Mouse (Mus musculus) midbrain, embryonic 14.5 days (tissue): ENCODE measurements around the gene Atxn2l. TPM values are rescaled to one million over a fixed set of nuclear protein-coding genes. Genes with fewer than 3 reads are reported as not detected.

Source experiments
- ATAC-seq: fragments of 200-750 bp; cut with Nextera tagmentation; 2 replicates; pipeline ENCODE4 v1.8.0; 2017; ENCODE audit warnings: moderate number of reproducible peaks, moderate library complexity; ENCODE audit not compliant: low FRiP score, low TSS enrichment
- DNase-seq: peaks from one replicate; pipeline ENCODE4 v3.0.0-alpha.2; 2015
- H3K27ac ChIP-seq: fragments of 300-500 bp; sonication (generic); replicated peaks from 2 replicates; pipeline ENCODE4 v1.5.1; 2014; ENCODE audit warnings: mild to moderate bottlenecking, low read depth, low read length, moderate library complexity
- H3K27me3 ChIP-seq: fragments of 300-500 bp; sonication (generic); 2 replicates; pipeline ENCODE4 v1.6.1; 2014; ENCODE audit warnings: low read length, control low read depth, mixed read lengths; ENCODE audit not compliant: control insufficient read depth, insufficient read depth
- H3K36me3 ChIP-seq: fragments of 300-500 bp; sonication (generic); 2 replicates; pipeline ENCODE4 v1.6.1; 2014; ENCODE audit warnings: low read length, control low read depth; ENCODE audit not compliant: control insufficient read depth, insufficient read depth
- H3K4me1 ChIP-seq: fragments of 300-500 bp; sonication (generic); 2 replicates; pipeline ENCODE4 v1.6.1; 2014; ENCODE audit warnings: mild to moderate bottlenecking, antibody characterized with exemption, low read length, control low read depth; ENCODE audit not compliant: control insufficient read depth, insufficient read depth
- H3K4me2 ChIP-seq: fragments of 300-500 bp; sonication (generic); 2 replicates; pipeline ENCODE4 v1.6.1; 2014; ENCODE audit warnings: mild to moderate bottlenecking, low read length, moderate library complexity
- H3K4me3 ChIP-seq: fragments of 300-500 bp; sonication (generic); replicated peaks from 2 replicates; pipeline ENCODE4 v1.5.1; 2014; ENCODE audit warnings: low read depth, low read length
- H3K9ac ChIP-seq: fragments of 300-500 bp; sonication (generic); replicated peaks from 2 replicates; pipeline ENCODE4 v1.6.1; 2014; ENCODE audit warnings: mild to moderate bottlenecking, low read length, moderate library complexity
- H3K9me3 ChIP-seq: fragments of 300-500 bp; sonication (generic); 2 replicates; pipeline ENCODE4 v1.6.1; 2016; ENCODE audit warnings: low read length, control low read depth, mixed read lengths; ENCODE audit not compliant: control insufficient read depth
- WGBS: fragments of 180-500 bp; shearing (Covaris S2); extraction: QIAGEN DNeasy Blood & Tissue Kit; methylation state at CpG from one replicate; pipeline ENCODE4 v1.1.7; 2014; 5-methylcytosine and 5-hydroxymethylcytosine counted together
- polyA plus RNA-seq: library from polyadenylated mRNA; unstranded; fragments of >200 nt; fragmentation: Nextera tagmentation; extraction: Ambion mirVana; gene quantifications from 2 replicates; pipeline ENCODE4 v1.2.1, GENCODE M21; 2014

Atxn2l gene
- polyA plus RNA-seq, 1 experiment from 2014 or later, result 73.2 TPM

- H3K27ac ChIP-seq, result no peak overlapping the region
- H3K9me3 ChIP-seq, result no peaks in the 10 kb centered on the region
- ATAC-seq (no peak), DNase-seq (no peak)
- no peak overlapping the region for H3K9ac ChIP-seq
- 75% methylated on average over 2 of the region's 2 CpGs for WGBS
- H3K4me2 ChIP-seq, result no peak overlapping the region
- H3K27me3 ChIP-seq, result no peaks in the 10 kb centered on the region
- no peaks in the 10 kb centered on the region for H3K4me1 ChIP-seq
- H3K4me3 ChIP-seq, result no peak overlapping the region
- no peaks in the 10 kb centered on the region for H3K36me3 ChIP-seq
Observed at GRCm38 (mm10) chr7:126455242-126455641, 48.0 kb downstream of the Atxn2l start.

- Histone ChIP-seq H3K4me2 (no peak overlapping the region), H3K27ac (no peak overlapping the region), H3K4me1 (no peaks in the 10 kb centered on the region), H3K27me3 (no peaks in the 10 kb centered on the region), H3K36me3 (no peaks in the 10 kb centered on the region), H3K9me3 (no peaks in the 10 kb centered on the region), H3K9ac (no peak overlapping the region), H3K4me3 (no peak overlapping the region)
- DNase-seq, result no peak
- 83% methylated on average over 7 of the region's 7 CpGs for WGBS
- ATAC-seq, result no peak
Observed at GRCm38 (mm10) chr7:126453861-126454260, 49.4 kb downstream of the Atxn2l start.

GRCm38 (mm10) chr7:126452244-126452643 lies 51.0 kb downstream of the Atxn2l start:
- no peaks in the 10 kb centered on the region for H3K9me3 ChIP-seq

GRCm38 (mm10) chr7:126450641-126451040 lies 52.6 kb downstream of the Atxn2l start:
- Histone ChIP-seq H3K4me1 (no peaks in the 10 kb centered on the region), H3K9ac (no peak overlapping the region), H3K36me3 (peaks cover 16% of the 10 kb centered on the region), H3K9me3 (no peaks in the 10 kb centered on the region), H3K27me3 (no peaks in the 10 kb centered on the region), H3K4me3 (no peak overlapping the region), H3K4me2 (no peak overlapping the region), H3K27ac (no peak overlapping the region)
- WGBS, result 90% methylated on average over 6 of the region's 6 CpGs
- DNase-seq, result no peak
- no peak for ATAC-seq

More at GRCm38 (mm10) chr7:126452244-126452643, 51.0 kb downstream of the Atxn2l start:
- Histone ChIP-seq H3K4me2 (no peak overlapping the region), H3K4me3 (no peak overlapping the region), H3K9ac (no peak overlapping the region), H3K27me3 (no peaks in the 10 kb centered on the region), H3K4me1 (no peaks in the 10 kb centered on the region), H3K27ac (no peak overlapping the region), H3K36me3 (0 out of 2 replicates have a peak, but pooled peaks cover under 1% of the 10 kb centered on the region)
- ATAC-seq (no peak), DNase-seq (no peak)
- WGBS, result 90% methylated on average over 3 of the region's 3 CpGs

GRCm38 (mm10) chr7:126449991-126450390 lies 53.2 kb downstream of the Atxn2l start:
- Histone ChIP-seq H3K4me1 (no peaks in the 10 kb centered on the region), H3K9ac (no peak overlapping the region), H3K36me3 (peaks cover 22% of the 10 kb centered on the region), H3K4me3 (no peak overlapping the region), H3K27ac (no peak overlapping the region), H3K4me2 (no peak overlapping the region), H3K9me3 (no peaks in the 10 kb centered on the region), H3K27me3 (no peaks in the 10 kb centered on the region)
- no peak for DNase-seq
- ATAC-seq, result no peak
- 93% methylated on average over 18 of the region's 18 CpGs for WGBS

GRCm38 (mm10) chr7:126448481-126448880 lies 54.8 kb downstream of the Atxn2l start:
- no peak overlapping the region for H3K4me2 ChIP-seq
- 91% methylated on average over 19 of the region's 19 CpGs for WGBS
- H3K4me3 ChIP-seq, result no peak overlapping the region
- no peaks in the 10 kb centered on the region for H3K27me3 ChIP-seq
- H3K9me3 ChIP-seq, result no peaks in the 10 kb centered on the region
- H3K36me3 ChIP-seq, result peaks cover 35% of the 10 kb centered on the region
- ATAC-seq, result no peak
- no peak for DNase-seq
- no peak overlapping the region for H3K9ac ChIP-seq
- H3K4me1 ChIP-seq, result no peaks in the 10 kb centered on the region
- H3K27ac ChIP-seq, result no peak overlapping the region

GRCm38 (mm10) chr7:126446217-126446616 lies 57.0 kb downstream of the Atxn2l start:
- DNase-seq (no peak), ATAC-seq (no peak)
- no peak overlapping the region for H3K4me2 ChIP-seq
- no peaks in the 10 kb centered on the region for H3K4me1 ChIP-seq
- WGBS, result 92% methylated on average over 21 of the region's 21 CpGs
- H3K27ac ChIP-seq, result no peak overlapping the region
- no peak overlapping the region for H3K9ac ChIP-seq
- H3K36me3 ChIP-seq, result peaks cover 45% of the 10 kb centered on the region
- H3K4me3 ChIP-seq, result no peak overlapping the region
- no peaks in the 10 kb centered on the region for H3K9me3 ChIP-seq
- no peaks in the 10 kb centered on the region for H3K27me3 ChIP-seq

GRCm38 (mm10) chr7:126445104-126445815 lies 58.0 kb downstream of the Atxn2l start:
- Histone ChIP-seq H3K36me3 (peaks cover 47% of the 10 kb centered on the region), H3K27me3 (no peaks in the 10 kb centered on the region), H3K9me3 (no peaks in the 10 kb centered on the region), H3K9ac (no peak overlapping the region), H3K4me2 (no peak overlapping the region), H3K4me3 (no peak overlapping the region), H3K27ac (no peak overlapping the region), H3K4me1 (no peaks in the 10 kb centered on the region)
- ATAC-seq (no peak), DNase-seq (no peak)
- 91% methylated on average over 15 of the region's 15 CpGs for WGBS

- Histone ChIP-seq H3K27me3 (no peaks in the 10 kb centered on the region), H3K4me2 (no peak overlapping the region), H3K4me1 (no peaks in the 10 kb centered on the region), H3K9ac (no peak overlapping the region), H3K36me3 (peaks cover 47% of the 10 kb centered on the region), H3K9me3 (no peaks in the 10 kb centered on the region), H3K27ac (no peak overlapping the region), H3K4me3 (no peak overlapping the region)
- no peak for ATAC-seq
- no peak for DNase-seq
- 94% methylated on average over 9 of the region's 9 CpGs for WGBS
Observed at GRCm38 (mm10) chr7:126444536-126444935, 58.7 kb downstream of the Atxn2l start.
